Mouse (Mus musculus) spleen, adult 2 months (tissue): ENCODE measurements around the gene Cinp.

Experiments used
- CTCF ChIP-seq: fragments of 200-500 bp; IDR thresholded peaks from 2 replicates; pipeline ENCODE4 v1.5.1; 2011; ENCODE audit warnings: mild to moderate bottlenecking, inconsistent platforms; ENCODE audit not compliant: insufficient read depth, insufficient read length, insufficient replicate concordance; ENCODE audit errors: extremely low read depth
- POLR2A ChIP-seq: fragments of 200-500 bp; IDR thresholded peaks from 2 replicates; pipeline ENCODE4 v1.6.1; 2011; ENCODE audit warnings: low read depth, low read length, inconsistent platforms

- TF ChIP-seq POLR2A (no peak), CTCF (no peak)
Observed at GRCm38 (mm10) chr12:110837850-110838249, 51.1 kb downstream of the Cinp start.
